ENCODE assay signal across 9 mouse cellular contexts in the genomic region with DNA sequence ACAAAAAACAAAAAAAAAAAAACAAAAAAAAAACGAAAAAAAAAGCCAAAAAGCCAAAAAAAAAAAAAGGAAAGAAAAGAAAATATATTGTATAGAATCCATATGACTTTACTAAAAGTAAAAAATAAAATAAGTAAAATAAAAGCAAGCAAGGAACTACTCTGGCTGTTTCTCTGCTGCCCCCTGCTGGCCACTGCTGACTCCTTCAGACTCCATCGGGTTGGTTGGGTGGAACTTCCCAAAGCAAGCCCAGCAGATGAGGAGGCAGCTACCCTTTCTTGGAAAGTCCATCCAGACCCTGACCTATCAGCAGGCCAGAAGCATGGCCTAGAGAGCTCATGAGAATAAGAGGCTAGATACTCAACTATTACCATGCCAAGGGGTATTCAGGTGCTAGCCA. TPM values are rescaled to one million over a fixed set of nuclear protein-coding genes. Genes with fewer than 3 reads are reported as not detected.
A peak's percentile ranks its signal among the peaks of the same experiment; 100 is the strongest.
DNase-seq lines count a peak whose midpoint lies in the region; ATAC-seq and TF ChIP-seq lines count a peak whose summit lies in the region.
"Had no signal": no experiment of that assay in that cellular context is flagged by ENCODE, and none has a peak within 500 bp of the region (broad histone marks: within the 10 kb centered on the region; RNA-seq: fewer than 3 reads in every experiment).

No protein-coding gene starts in this region.

- no peaks in the 10 kb centered on the region for H3K9me3 ChIP-seq in embryonic facial prominence, embryonic 14.5 days (ENCODE audit: control insufficient read depth, low read length)
- H3K9me3 ChIP-seq in kidney, postnatal 0 days (replicated peaks; ENCODE audit: low read length): no peaks in the 10 kb centered on the region
- no peaks in the 10 kb centered on the region for H3K9me3 ChIP-seq in lung, embryonic 14.5 days (ENCODE audit: low read depth, low read length)
- H3K9me3 ChIP-seq: heart, embryonic 13.5 days had no signal

- no peaks in the 10 kb centered on the region for H3K4me1 ChIP-seq in embryonic facial prominence, embryonic 14.5 days (ENCODE audit: control insufficient read depth, insufficient read depth, low read length)
- no peaks in the 10 kb centered on the region for H3K4me1 ChIP-seq in kidney, postnatal 0 days (replicated peaks; ENCODE audit: insufficient read depth, low read length)
- H3K4me1 ChIP-seq in lung, embryonic 14.5 days (ENCODE audit: insufficient read depth): no peaks in the 10 kb centered on the region

- ATAC-seq in embryonic facial prominence, embryonic 14.5 days (ENCODE audit: low read depth): no peak
- no peak for ATAC-seq in kidney, postnatal 0 days (replicated peaks; ENCODE audit: low FRiP score, low read depth)
- no peak for ATAC-seq in lung, embryonic 14.5 days (ENCODE audit: insufficient read depth)
- no peak for ATAC-seq in granulocyte monocyte progenitor cell, adult 5-6 weeks (replicated peaks; ENCODE audit: poor library complexity, severe bottlenecking)

- no peak overlapping the region for H3K27ac ChIP-seq in embryonic facial prominence, embryonic 14.5 days (replicated peaks; ENCODE audit: low read depth, low read length)
- no peak overlapping the region for H3K27ac ChIP-seq in kidney, postnatal 0 days
- no peak overlapping the region for H3K27ac ChIP-seq in lung, embryonic 14.5 days (ENCODE audit: low read depth)
- H3K27ac ChIP-seq: heart, embryonic 13.5 days had no signal

- H3K27me3 ChIP-seq in embryonic facial prominence, embryonic 14.5 days (replicated peaks; ENCODE audit: control insufficient read depth, insufficient read depth, low read length): no peaks in the 10 kb centered on the region
- H3K27me3 ChIP-seq in kidney, postnatal 0 days (ENCODE audit: insufficient read depth, low read length): no peaks in the 10 kb centered on the region
- H3K27me3 ChIP-seq in lung, embryonic 14.5 days (ENCODE audit: insufficient read depth, low read length): no peaks in the 10 kb centered on the region

- H3K9ac ChIP-seq in embryonic facial prominence, embryonic 14.5 days (ENCODE audit: low read depth, low read length): no peak overlapping the region
- H3K9ac ChIP-seq in kidney, postnatal 0 days (ENCODE audit: low read depth, low read length): no peak overlapping the region
- H3K9ac ChIP-seq in lung, embryonic 14.5 days: no peak overlapping the region
- H3K9ac ChIP-seq: heart, embryonic 13.5 days had no signal

- H3K36me3 ChIP-seq in embryonic facial prominence, embryonic 14.5 days (ENCODE audit: control insufficient read depth, insufficient read depth, low read length): no peaks in the 10 kb centered on the region
- H3K36me3 ChIP-seq in kidney, postnatal 0 days (ENCODE audit: insufficient read depth, low read length): no peaks in the 10 kb centered on the region
- no peaks in the 10 kb centered on the region for H3K36me3 ChIP-seq in lung, embryonic 14.5 days (ENCODE audit: insufficient read depth)
- H3K36me3 ChIP-seq: heart, embryonic 13.5 days had no signal

- H3K4me3 ChIP-seq in embryonic facial prominence, embryonic 14.5 days (ENCODE audit: low read depth, low read length): no peak overlapping the region
- H3K4me3 ChIP-seq in kidney, postnatal 0 days (replicated peaks; ENCODE audit: low read depth, low read length): no peak overlapping the region
- no peak overlapping the region for H3K4me3 ChIP-seq in lung, embryonic 14.5 days (ENCODE audit: low read depth, low read length)
- H3K4me3 ChIP-seq: heart, embryonic 13.5 days had no signal

- peak; percentile 63 for DNase-seq in ovary, postnatal 36 days (ENCODE audit: low spot score)
- no peak for DNase-seq in ovary, adult 18-20 months (ENCODE audit: low spot score)
- DNase-seq in adrenal gland, postnatal 25 days: peak; percentile 75
- peak; percentile 81 for DNase-seq in embryonic facial prominence, embryonic 14.5 days (ENCODE audit: low spot score)
- peak; percentile 83 for DNase-seq in kidney, postnatal 0 days (ENCODE audit: low spot score)
- DNase-seq in lung, embryonic 14.5 days: peak; percentile 92
- peak; percentile 87 for DNase-seq in right cerebral cortex, postnatal 4 days

- peak; percentile 86 for TF ChIP-seq CTCF in kidney, postnatal 0 days (IDR thresholded peaks at IDR 0.05; ENCODE audit: low read depth)
- peak; percentile 92 for TF ChIP-seq CTCF in lung, embryonic 14.5 days (IDR thresholded peaks at IDR 0.05; ENCODE audit: low read depth)

- 3% methylated on average over 2 of the region's 2 CpGs for WGBS in embryonic facial prominence, embryonic 14.5 days
- 2% methylated on average over 2 of the region's 2 CpGs for WGBS in kidney, postnatal 0 days
- WGBS in lung, embryonic 14.5 days: 0% methylated on average over 2 of the region's 2 CpGs

- H3K4me2 ChIP-seq in embryonic facial prominence, embryonic 14.5 days (ENCODE audit: low read depth, low read length): no peak overlapping the region
- H3K4me2 ChIP-seq in kidney, postnatal 0 days (ENCODE audit: low read length): no peak overlapping the region
- H3K4me2 ChIP-seq in lung, embryonic 14.5 days: no peak overlapping the region
- H3K4me2 ChIP-seq: heart, embryonic 13.5 days had no signal

RNA-seq across cellular contexts. Expression of a gene that starts 4.6 kb away (rescaled TPM):
- 2.2 and 3.1 TPM in 2 replicates for total RNA-seq in adrenal gland, postnatal 25 days (2021)
- 0.05 TPM in 1 of 2 replicates, not detected in the other for polyA plus RNA-seq in embryonic facial prominence, embryonic 14.5 days (2014; fragmentation: Nextera tagmentation; extraction: Ambion mirVana)
- polyA plus RNA-seq in kidney, postnatal 0 days (2015; fragmentation: Nextera tagmentation; extraction: Ambion mirVana): not detected in 2 replicates
- polyA plus RNA-seq in lung, embryonic 14.5 days (2014; fragmentation: Nextera tagmentation; extraction: Ambion mirVana): not detected in 2 replicates
- not detected in 2 replicates for total RNA-seq in granulocyte monocyte progenitor cell, adult 5-6 weeks (2014; fragmentation: Nextera tagmentation)
- not detected in 2 replicates for total RNA-seq in granulocyte monocyte progenitor cell, adult 5-6 weeks (2017)
- polyA plus RNA-seq: heart, embryonic 13.5 days had no signal

RNA-seq across cellular contexts. Expression of a gene that starts 20.4 kb away (rescaled TPM):
- not detected in 2 replicates for total RNA-seq in adrenal gland, postnatal 25 days (2021)
- 2.3 and 2.7 TPM in 2 replicates for polyA plus RNA-seq in embryonic facial prominence, embryonic 14.5 days (2014; fragmentation: Nextera tagmentation; extraction: Ambion mirVana)
- 0.78 and 0.84 TPM in 2 replicates for polyA plus RNA-seq in kidney, postnatal 0 days (2015; fragmentation: Nextera tagmentation; extraction: Ambion mirVana)
- polyA plus RNA-seq in lung, embryonic 14.5 days (2014; fragmentation: Nextera tagmentation; extraction: Ambion mirVana): 0.54 and 0.79 TPM in 2 replicates
- not detected in 2 replicates for total RNA-seq in granulocyte monocyte progenitor cell, adult 5-6 weeks (2014; fragmentation: Nextera tagmentation)
- not detected in 2 replicates for total RNA-seq in granulocyte monocyte progenitor cell, adult 5-6 weeks (2017)

RNA-seq across cellular contexts. Expression of a gene that starts 47.9 kb away (rescaled TPM):
- total RNA-seq in adrenal gland, postnatal 25 days (2021): 0.15 and 0.71 TPM in 2 replicates
- polyA plus RNA-seq in embryonic facial prominence, embryonic 14.5 days (2014; fragmentation: Nextera tagmentation; extraction: Ambion mirVana): 0.32 and 0.56 TPM in 2 replicates
- polyA plus RNA-seq in kidney, postnatal 0 days (2015; fragmentation: Nextera tagmentation; extraction: Ambion mirVana): 0.14 and 0.16 TPM in 2 replicates
- polyA plus RNA-seq in lung, embryonic 14.5 days (2014; fragmentation: Nextera tagmentation; extraction: Ambion mirVana): 2.4 and 3.1 TPM in 2 replicates
- total RNA-seq in granulocyte monocyte progenitor cell, adult 5-6 weeks (2014; fragmentation: Nextera tagmentation): not detected in 2 replicates
- 1.4 TPM in 1 of 2 replicates, not detected in the other for total RNA-seq in granulocyte monocyte progenitor cell, adult 5-6 weeks (2017)
